Mouse (Mus musculus): ENCODE data around the gene AC134908.4. TPM values are rescaled to one million over a fixed set of nuclear protein-coding genes. Genes with fewer than 3 reads are reported as not detected.

Gene AC134908.4
- polyA plus RNA-seq, 1 experiment from 2014 or later: not detected

DNA sequence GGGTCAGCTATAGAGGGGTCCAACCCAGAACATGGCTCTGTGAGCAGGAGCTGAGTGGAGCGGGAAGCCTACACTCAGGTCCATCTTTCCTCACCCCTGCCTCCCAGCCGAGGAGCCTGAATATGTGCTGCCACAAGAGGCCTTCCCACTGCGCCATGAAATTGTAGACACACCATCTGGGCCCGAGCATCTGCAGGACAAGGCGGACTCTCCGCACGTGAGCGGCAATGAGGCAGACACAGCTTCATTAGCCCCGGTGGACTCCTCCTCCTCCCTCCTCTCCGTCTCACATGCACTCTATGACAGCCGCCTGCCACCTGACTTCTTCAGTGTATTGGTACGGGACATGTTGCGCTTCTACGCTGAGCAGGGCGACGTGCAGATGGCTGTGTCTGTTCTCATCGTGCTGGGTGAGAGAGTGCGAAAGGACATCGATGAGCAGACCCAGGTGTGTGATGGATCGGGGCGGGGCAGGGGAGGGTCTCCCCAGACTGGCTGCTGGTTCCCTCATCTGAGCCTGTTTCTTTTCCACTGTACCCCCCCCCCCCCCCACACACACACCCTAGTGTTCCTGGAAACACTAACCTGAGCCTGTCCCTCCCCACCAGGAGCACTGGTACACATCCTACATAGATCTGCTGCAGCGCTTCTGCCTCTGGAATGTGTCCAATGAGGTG is 32.2 kb upstream of the AC134908.4 start:
- Histone ChIP-seq H3K27me3 (ENCODE audit: control insufficient read depth, insufficient read depth, low read depth, low read length) (no peaks in the 10 kb centered on the region), H3K4me3 (ENCODE audit: low read depth, low read length) (no peak overlapping the region), H3K4me1 (ENCODE audit: control insufficient read depth, low read depth, low read length) (peaks cover 58% of the 10 kb centered on the region), H3K4me2 (ENCODE audit: low read depth, low read length) (no peak overlapping the region), H3K27ac (ENCODE audit: low read length) (no peak overlapping the region), H3K9ac (ENCODE audit: low read depth, low read length) (no peak overlapping the region), H3K9me3 (replicated peaks; ENCODE audit: control insufficient read depth, low read length) (no peaks in the 10 kb centered on the region), H3K36me3 (ENCODE audit: control insufficient read depth, insufficient read depth) (peaks cover 14% of the 10 kb centered on the region)
- WGBS (ENCODE audit: insufficient replicate concordance): 89% methylated on average over 22 of the region's 22 CpGs
- no peak for ATAC-seq (ENCODE audit: low read depth)

DNA sequence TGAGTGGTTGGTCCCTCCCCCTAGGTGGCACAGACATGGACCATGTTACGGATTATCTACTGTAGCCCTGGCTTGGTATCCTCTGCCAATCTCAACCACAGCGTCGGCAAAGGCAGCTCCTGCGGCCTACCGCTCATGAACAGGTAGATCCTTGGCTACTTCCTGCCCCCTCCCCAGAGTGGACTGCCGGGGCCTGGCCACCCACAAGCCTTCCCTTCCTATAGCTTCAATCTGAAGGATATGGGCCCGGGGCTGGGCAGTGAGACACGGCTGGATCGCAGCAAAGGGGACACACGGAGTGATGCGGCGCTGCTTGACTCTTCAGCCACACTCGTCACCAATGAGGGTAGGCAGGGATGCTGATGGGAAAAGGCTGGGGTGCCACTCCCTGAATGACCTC is 31.6 kb upstream of the AC134908.4 start:
- Histone ChIP-seq H3K9me3 (replicated peaks; ENCODE audit: control insufficient read depth, low read length) (no peaks in the 10 kb centered on the region), H3K4me1 (ENCODE audit: control insufficient read depth, low read depth, low read length) (peaks cover 54% of the 10 kb centered on the region), H3K4me3 (ENCODE audit: low read depth, low read length) (no peak overlapping the region), H3K9ac (ENCODE audit: low read depth, low read length) (no peak overlapping the region), H3K4me2 (ENCODE audit: low read depth, low read length) (no peak overlapping the region), H3K27ac (ENCODE audit: low read length) (no peak overlapping the region), H3K27me3 (ENCODE audit: control insufficient read depth, insufficient read depth, low read depth, low read length) (no peaks in the 10 kb centered on the region; the same call in 1 of the 2 replicates), H3K36me3 (ENCODE audit: control insufficient read depth, insufficient read depth) (peaks cover 14% of the 10 kb centered on the region)
- 86% methylated on average over 13 of the region's 13 CpGs for WGBS (ENCODE audit: insufficient replicate concordance)
- no peak for ATAC-seq (ENCODE audit: low read depth)

DNA sequence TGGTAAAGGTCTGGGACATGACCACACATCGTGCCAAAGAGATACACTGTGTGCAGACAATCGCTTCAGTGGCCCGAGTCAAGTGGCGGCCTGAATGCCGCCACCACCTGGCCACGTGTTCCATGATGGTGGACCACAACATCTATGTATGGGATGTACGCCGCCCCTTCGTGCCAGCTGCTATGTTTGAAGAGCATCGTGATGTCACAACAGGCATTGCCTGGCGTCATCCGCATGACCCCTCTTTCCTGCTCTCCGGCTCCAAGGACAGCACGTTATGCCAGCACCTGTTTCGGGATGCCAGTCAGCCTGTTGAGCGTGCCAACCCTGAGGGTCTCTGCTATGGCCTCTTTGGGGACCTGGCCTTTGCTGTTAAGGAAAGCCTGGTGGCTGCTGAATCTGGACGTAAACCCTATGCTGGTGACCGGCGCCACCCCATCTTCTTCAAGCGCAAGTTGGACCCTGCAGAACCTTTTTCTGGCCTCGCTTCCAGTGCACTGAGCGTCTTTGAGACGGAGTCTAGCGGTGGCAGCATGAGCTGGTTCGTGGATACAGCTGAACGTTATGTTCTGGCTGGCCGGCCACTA is 30.6 kb upstream of the AC134908.4 start:
- no peak overlapping the region for H3K9ac ChIP-seq (ENCODE audit: low read depth, low read length)
- H3K4me3 ChIP-seq (ENCODE audit: low read depth, low read length): no peak overlapping the region
- H3K4me2 ChIP-seq (ENCODE audit: low read depth, low read length): no peak overlapping the region
- no peak for ATAC-seq (ENCODE audit: low read depth)
- no peaks in the 10 kb centered on the region for H3K9me3 ChIP-seq (replicated peaks; ENCODE audit: control insufficient read depth, low read length)
- H3K4me1 ChIP-seq (ENCODE audit: control insufficient read depth, low read depth, low read length): peaks cover 44% of the 10 kb centered on the region
- peaks cover 9% of the 10 kb centered on the region for H3K36me3 ChIP-seq (ENCODE audit: control insufficient read depth, insufficient read depth)
- no peak overlapping the region for H3K27ac ChIP-seq (ENCODE audit: low read length)
- WGBS (ENCODE audit: insufficient replicate concordance): 85% methylated on average over 27 of the region's 27 CpGs
- H3K27me3 ChIP-seq (ENCODE audit: control insufficient read depth, insufficient read depth, low read depth, low read length): peaks cover 3% of the 10 kb centered on the region

DNA sequence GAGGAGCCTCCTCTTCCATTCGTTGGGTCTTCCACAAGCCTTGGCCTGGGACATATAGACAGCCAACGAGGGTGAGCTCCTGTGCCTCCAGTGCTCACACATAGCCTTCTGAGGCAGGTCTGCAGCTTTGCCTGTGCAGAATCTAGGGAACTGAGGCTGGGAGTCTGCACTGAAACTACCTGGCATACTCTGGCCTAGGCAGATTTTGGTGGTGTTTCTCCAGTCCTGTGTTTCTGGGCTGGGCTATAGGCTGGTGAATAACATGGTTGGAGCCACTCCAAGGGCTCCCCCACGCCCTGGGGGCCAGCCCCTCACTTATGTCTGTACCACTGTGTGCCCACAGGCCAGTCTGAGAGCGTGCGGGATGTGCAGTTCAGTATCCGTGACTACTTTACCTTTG is 29.9 kb upstream of the AC134908.4 start:
- Histone ChIP-seq H3K4me3 (ENCODE audit: low read depth, low read length) (no peak overlapping the region), H3K9ac (ENCODE audit: low read depth, low read length) (peak overlapping the region; percentile 77; the same call in 1 of the 2 replicates), H3K27me3 (ENCODE audit: control insufficient read depth, insufficient read depth, low read depth, low read length) (peaks cover 6% of the 10 kb centered on the region), H3K27ac (ENCODE audit: low read length) (no peak overlapping the region), H3K36me3 (ENCODE audit: control insufficient read depth, insufficient read depth) (peaks cover 3% of the 10 kb centered on the region), H3K4me1 (ENCODE audit: control insufficient read depth, low read depth, low read length) (peaks cover 37% of the 10 kb centered on the region), H3K9me3 (replicated peaks; ENCODE audit: control insufficient read depth, low read length) (no peaks in the 10 kb centered on the region), H3K4me2 (ENCODE audit: low read depth, low read length) (no peak overlapping the region)
- 76% methylated on average over 6 of the region's 6 CpGs for WGBS (ENCODE audit: insufficient replicate concordance)
- ATAC-seq (ENCODE audit: low read depth): no peak

DNA sequence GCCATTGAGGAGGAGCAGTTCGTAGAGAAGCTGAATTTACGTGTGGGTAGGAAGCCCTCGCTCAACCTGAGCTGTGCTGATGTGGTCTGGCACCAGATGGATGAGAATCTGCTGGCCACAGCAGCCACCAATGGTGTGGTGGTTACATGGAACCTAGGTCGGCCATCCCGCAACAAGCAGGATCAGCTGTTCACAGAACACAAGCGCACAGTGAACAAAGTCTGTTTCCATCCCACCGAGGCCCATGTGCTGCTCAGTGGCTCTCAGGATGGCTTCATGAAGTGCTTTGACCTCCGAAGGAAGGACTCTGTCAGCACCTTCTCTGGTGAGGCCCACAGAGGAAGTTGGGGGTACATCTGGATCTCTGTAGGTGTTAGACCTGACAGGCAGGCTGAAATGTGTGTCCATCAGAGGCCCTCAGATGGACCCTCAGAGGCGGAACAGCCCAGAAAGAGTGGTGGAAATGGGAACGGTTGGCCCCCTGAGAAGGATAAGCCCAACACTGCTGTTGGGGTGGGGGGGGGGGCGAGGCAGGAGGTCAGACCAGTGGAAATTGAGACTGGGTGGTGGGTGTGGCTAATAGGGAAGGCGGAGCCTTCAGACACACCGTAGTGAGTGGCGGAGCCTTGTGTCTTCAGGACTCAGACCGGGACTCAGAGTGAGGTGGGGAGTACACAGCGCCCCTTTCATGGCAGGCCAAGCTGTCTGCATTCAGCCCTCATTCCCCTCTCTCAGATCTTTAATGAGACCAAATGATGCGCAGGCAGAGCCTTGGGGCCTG is 29.1 kb upstream of the AC134908.4 start:
- Histone ChIP-seq H3K9ac (ENCODE audit: low read depth, low read length) (peak overlapping the region; percentile 77), H3K27me3 (ENCODE audit: control insufficient read depth, insufficient read depth, low read depth, low read length) (peaks cover 13% of the 10 kb centered on the region), H3K36me3 (ENCODE audit: control insufficient read depth, insufficient read depth) (no peaks in the 10 kb centered on the region; the same call in none of the 2 replicates), H3K4me3 (ENCODE audit: low read depth, low read length) (peak overlapping the region; percentile 85), H3K4me2 (ENCODE audit: low read depth, low read length) (peak overlapping the region; percentile 92), H3K9me3 (replicated peaks; ENCODE audit: control insufficient read depth, low read length) (no peaks in the 10 kb centered on the region), H3K27ac (ENCODE audit: low read length) (peak overlapping the region; percentile 60; the same call in 1 of the 2 replicates), H3K4me1 (ENCODE audit: control insufficient read depth, low read depth, low read length) (peaks cover 30% of the 10 kb centered on the region)
- WGBS (ENCODE audit: insufficient replicate concordance): 55% methylated on average over 17 of the region's 17 CpGs
- ATAC-seq (ENCODE audit: low read depth): no peak

- no peaks in the 10 kb centered on the region for H3K9me3 ChIP-seq (replicated peaks; ENCODE audit: control insufficient read depth, low read length)
- peaks cover 24% of the 10 kb centered on the region for H3K27me3 ChIP-seq (ENCODE audit: control insufficient read depth, insufficient read depth, low read depth, low read length)
- peak within 1 kb of the TSS; percentile 92 for H3K4me2 ChIP-seq (ENCODE audit: low read depth, low read length)
- H3K4me3 ChIP-seq (ENCODE audit: low read depth, low read length): peak within 1 kb of the TSS; percentile 85
- ATAC-seq (ENCODE audit: low read depth): peak; percentile 64
- peaks cover 27% of the 10 kb centered on the region for H3K4me1 ChIP-seq (ENCODE audit: control insufficient read depth, low read depth, low read length)
- H3K36me3 ChIP-seq (ENCODE audit: control insufficient read depth, insufficient read depth): no peaks in the 10 kb centered on the region; the same call in none of the 2 replicates
- H3K27ac ChIP-seq (ENCODE audit: low read length): peak within 1 kb of the TSS; percentile 60
- WGBS (ENCODE audit: insufficient replicate concordance): under 1% methylated on average over 18 of the region's 18 CpGs
- H3K9ac ChIP-seq (ENCODE audit: low read depth, low read length): peak within 1 kb of the TSS; percentile 77
These were observed 28.0 kb upstream of the AC134908.4 start, which contains the start of gene Wdr24 for GRCm38 (mm10) chr17:25823452-25823851. Gene Wdr24 (plus strand): TSS chr17:25823627.

DNA sequence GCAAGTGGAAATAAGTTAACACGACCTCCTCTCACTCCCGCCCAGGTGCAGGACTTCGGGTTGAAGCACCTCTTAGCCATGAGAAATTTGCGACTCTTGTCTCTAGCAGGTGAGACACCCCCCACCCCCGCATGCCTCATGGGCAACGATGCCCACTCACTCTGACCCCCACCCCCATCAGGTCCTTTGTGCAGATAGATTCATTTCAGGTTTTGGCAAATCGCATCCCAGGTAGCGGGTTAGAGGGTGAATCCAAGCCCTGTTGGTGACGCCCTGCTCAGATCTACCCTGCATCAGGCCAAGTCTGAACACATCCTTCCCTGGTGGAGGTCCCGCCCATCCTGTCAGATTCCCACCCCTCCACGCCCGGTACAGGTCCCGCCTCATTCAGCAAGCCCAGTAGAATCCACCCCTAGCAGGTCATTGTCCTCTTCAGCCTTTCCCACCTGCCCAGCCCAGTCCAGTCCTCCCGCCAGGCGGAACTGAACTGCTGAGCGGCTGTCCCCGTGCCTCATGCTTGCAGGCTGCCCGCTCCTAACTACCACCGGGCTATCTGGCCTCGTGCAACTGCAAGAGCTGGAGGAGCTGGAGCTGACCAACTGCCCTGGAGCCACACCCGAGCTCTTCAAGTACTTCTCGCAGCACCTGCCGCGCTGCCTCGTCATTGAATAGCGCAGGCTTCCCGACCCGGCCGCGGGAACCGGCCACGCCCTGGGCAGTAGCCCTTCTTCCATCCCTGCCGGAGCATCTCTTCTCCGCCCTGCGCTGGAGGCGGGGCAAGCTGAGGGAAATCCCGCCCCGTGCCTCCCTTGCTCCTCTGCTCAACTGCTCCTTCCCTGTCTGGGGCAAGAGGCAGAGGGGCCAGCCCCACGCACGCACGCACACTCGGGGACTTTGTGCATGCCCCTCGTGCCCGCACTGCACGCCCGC is 23.7 kb upstream of the AC134908.4 start:
- peak; percentile 60 for ATAC-seq (ENCODE audit: low read depth)
- Histone ChIP-seq H3K9ac (ENCODE audit: low read depth, low read length) (no peak overlapping the region), H3K4me3 (ENCODE audit: low read depth, low read length) (no peak overlapping the region), H3K27ac (ENCODE audit: low read length) (no peak overlapping the region), H3K27me3 (ENCODE audit: control insufficient read depth, insufficient read depth, low read depth, low read length) (peaks cover 35% of the 10 kb centered on the region), H3K4me1 (ENCODE audit: control insufficient read depth, low read depth, low read length) (peaks cover 12% of the 10 kb centered on the region), H3K9me3 (replicated peaks; ENCODE audit: control insufficient read depth, low read length) (no peaks in the 10 kb centered on the region), H3K36me3 (ENCODE audit: control insufficient read depth, insufficient read depth) (no peaks in the 10 kb centered on the region), H3K4me2 (ENCODE audit: low read depth, low read length) (peak overlapping the region; percentile 30; the same call in 1 of the 2 replicates)
- 7% methylated on average over 42 of the region's 46 CpGs for WGBS (ENCODE audit: insufficient replicate concordance)

GRCm38 (mm10) chr17:25817662-25818061 is 22.2 kb upstream of the AC134908.4 start:
- no peaks in the 10 kb centered on the region for H3K36me3 ChIP-seq (ENCODE audit: control insufficient read depth, insufficient read depth)
- H3K4me3 ChIP-seq (ENCODE audit: low read depth, low read length): no peak overlapping the region
- 64% methylated on average over 11 of the region's 11 CpGs for WGBS (ENCODE audit: insufficient replicate concordance)
- no peak overlapping the region for H3K4me2 ChIP-seq (ENCODE audit: low read depth, low read length)
- H3K9me3 ChIP-seq (replicated peaks; ENCODE audit: control insufficient read depth, low read length): no peaks in the 10 kb centered on the region
- ATAC-seq (ENCODE audit: low read depth): no peak
- H3K27me3 ChIP-seq (ENCODE audit: control insufficient read depth, insufficient read depth, low read depth, low read length): peaks cover 45% of the 10 kb centered on the region
- H3K4me1 ChIP-seq (ENCODE audit: control insufficient read depth, low read depth, low read length): peaks cover 5% of the 10 kb centered on the region
- no peak overlapping the region for H3K9ac ChIP-seq (ENCODE audit: low read depth, low read length)
- H3K27ac ChIP-seq (ENCODE audit: low read length): no peak overlapping the region

Measured in liver, embryonic 16.5 days (tissue).